Mouse (Mus musculus) midbrain, embryonic 11.5 days (tissue): ENCODE results near the gene Havcr1. TPM values are rescaled to one million over a fixed set of nuclear protein-coding genes. Genes with fewer than 3 reads are reported as not detected.
"Not testable (repeated sequence)": the region's sequence is repeated elsewhere in the genome, so short reads cannot be mapped to it uniquely, and the experiment has no call there.

Source experiments
- ATAC-seq: fragments of 200-750 bp; cut with Nextera tagmentation; 2 replicates; pipeline ENCODE4 v1.8.0; 2017; ENCODE audit warnings: moderate TSS enrichment, moderate library complexity; ENCODE audit not compliant: low FRiP score
- DNase-seq: peaks from one replicate; pipeline ENCODE4 v3.0.0; 2015; ENCODE audit warnings: low spot score; ENCODE audit errors: missing footprints
- H3K27ac ChIP-seq: fragments of 300-500 bp; sonication (generic); 2 replicates; pipeline ENCODE4 v1.5.1; 2014; ENCODE audit warnings: low read depth, low read length
- H3K27me3 ChIP-seq: fragments of 300-500 bp; sonication (generic); 2 replicates; pipeline ENCODE4 v1.6.1; 2014; ENCODE audit warnings: mild to moderate bottlenecking, low read length, moderate library complexity, mixed read lengths; ENCODE audit not compliant: control insufficient read depth, insufficient read depth
- H3K36me3 ChIP-seq: fragments of 300-500 bp; sonication (generic); 2 replicates; pipeline ENCODE4 v1.6.1; 2014; ENCODE audit warnings: mild to moderate bottlenecking, low read length, moderate library complexity, mixed read lengths; ENCODE audit not compliant: control insufficient read depth, insufficient read depth
- H3K4me1 ChIP-seq: fragments of 300-500 bp; sonication (generic); 2 replicates; pipeline ENCODE4 v1.6.1; 2014; ENCODE audit warnings: low read length; ENCODE audit not compliant: control insufficient read depth, insufficient read depth
- H3K4me2 ChIP-seq: fragments of 300-500 bp; sonication (generic); 2 replicates; pipeline ENCODE4 v1.6.1; 2014; ENCODE audit warnings: mild to moderate bottlenecking, moderate library complexity
- H3K4me3 ChIP-seq: fragments of 300-500 bp; sonication (generic); 2 replicates; pipeline ENCODE4 v1.5.1; 2014; ENCODE audit warnings: low read depth, low read length
- H3K9ac ChIP-seq: fragments of 300-500 bp; sonication (generic); 2 replicates; pipeline ENCODE4 v1.6.1; 2014; ENCODE audit warnings: low read length
- H3K9me3 ChIP-seq: fragments of 300-500 bp; sonication (generic); 2 replicates; pipeline ENCODE4 v1.6.1; 2016; ENCODE audit warnings: low read length; ENCODE audit not compliant: control insufficient read depth
- WGBS: fragments of 180-500 bp; shearing (Covaris S2); extraction: QIAGEN DNeasy Blood & Tissue Kit; methylation state at CpG from one replicate; pipeline ENCODE4 v1.1.7; 2014; 5-methylcytosine and 5-hydroxymethylcytosine counted together
- polyA plus RNA-seq: library from polyadenylated mRNA; unstranded; fragments of >200 nt; fragmentation: Nextera tagmentation; extraction: Ambion mirVana; gene quantifications from 2 replicates; pipeline ENCODE4 v1.2.1, GENCODE M21; 2014

Gene Havcr1
- polyA plus RNA-seq, 1 experiment from 2014 or later = not detected

DNA sequence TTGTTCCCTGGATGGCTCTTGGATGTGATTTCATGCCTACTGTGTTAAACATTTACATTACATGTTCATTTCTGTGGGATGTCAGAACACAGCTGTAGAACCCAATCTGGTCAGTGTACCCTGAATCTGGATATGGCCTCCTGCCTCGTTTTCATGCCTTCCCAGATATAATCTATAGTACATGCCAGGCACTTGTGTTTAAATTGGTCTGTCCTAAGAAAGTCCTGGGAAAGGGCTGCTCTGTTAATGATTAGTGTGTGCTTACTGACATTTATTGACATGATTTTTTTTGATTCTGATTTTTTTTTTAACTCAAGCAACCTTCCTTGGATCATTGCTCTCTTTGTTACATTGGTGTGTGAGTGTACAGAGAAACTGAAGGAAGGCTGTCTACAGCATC lies 263 bp upstream of the Havcr1 start:
- no peaks in the 10 kb centered on the region for H3K9me3 ChIP-seq
- no peak overlapping the region for H3K9ac ChIP-seq
- no peak overlapping the region for H3K4me2 ChIP-seq
- ATAC-seq (no peak), DNase-seq (no peak)
- no peak overlapping the region for H3K4me3 ChIP-seq
- WGBS = 76% methylated on average over 1 of the region's 1 CpGs
- H3K27me3 ChIP-seq = no peaks in the 10 kb centered on the region
- no peaks in the 10 kb centered on the region for H3K36me3 ChIP-seq
- no peak overlapping the region for H3K27ac ChIP-seq
- H3K4me1 ChIP-seq = no peaks in the 10 kb centered on the region

DNA sequence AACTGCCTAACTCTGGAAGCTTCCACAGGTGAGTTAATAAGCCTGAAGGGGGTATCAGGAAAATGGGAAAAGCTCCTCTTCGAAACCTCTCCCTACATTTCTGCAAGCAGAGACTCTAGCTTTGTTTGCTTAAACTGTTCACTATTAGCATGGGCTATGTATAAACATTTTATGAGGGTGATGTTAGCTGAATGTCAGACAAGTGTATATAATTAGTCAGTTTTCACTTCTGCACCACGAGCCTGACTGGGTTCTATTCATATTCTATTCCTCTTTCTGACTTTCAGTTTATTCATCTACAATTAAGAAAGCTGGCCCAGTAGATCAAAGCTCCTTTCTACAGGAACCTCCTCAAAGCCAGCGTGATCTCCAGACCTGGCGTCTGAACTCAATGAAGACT lies 4.6 kb downstream of the Havcr1 start:
- no peak overlapping the region for H3K4me2 ChIP-seq
- no peaks in the 10 kb centered on the region for H3K9me3 ChIP-seq
- H3K4me3 ChIP-seq = no peak overlapping the region
- DNase-seq = no peak
- WGBS = 91% methylated on average over 4 of the region's 4 CpGs
- H3K27ac ChIP-seq = no peak overlapping the region
- no peak for ATAC-seq
- no peak overlapping the region for H3K9ac ChIP-seq
- H3K4me1 ChIP-seq = no peaks in the 10 kb centered on the region
- no peaks in the 10 kb centered on the region for H3K36me3 ChIP-seq
- H3K27me3 ChIP-seq = no peaks in the 10 kb centered on the region

DNA sequence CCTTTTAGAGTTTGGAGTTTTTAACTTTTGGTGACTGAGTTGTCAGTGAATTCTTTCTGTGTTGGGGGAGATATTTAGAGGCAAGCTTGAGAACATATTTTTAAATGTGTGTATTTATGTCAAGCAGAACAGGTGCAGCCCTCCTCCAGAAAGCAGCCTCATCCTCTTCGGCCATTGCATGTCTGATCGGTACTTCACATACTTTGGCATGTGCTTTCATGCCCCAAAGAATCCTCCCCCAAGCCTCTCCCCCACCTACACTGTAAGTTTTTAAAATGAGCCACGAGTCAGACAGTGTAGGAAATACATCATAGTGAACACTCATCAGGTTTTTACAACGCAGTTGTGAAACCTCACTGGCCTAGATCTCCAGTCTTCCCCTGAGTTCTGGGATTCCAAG lies 6.0 kb downstream of the Havcr1 start:
- 83% methylated on average over 4 of the region's 4 CpGs for WGBS
- ATAC-seq (no peak), DNase-seq (no peak)
- Histone ChIP-seq H3K4me2 (no peak overlapping the region), H3K4me1 (no peaks in the 10 kb centered on the region), H3K36me3 (no peaks in the 10 kb centered on the region), H3K9me3 (no peaks in the 10 kb centered on the region), H3K9ac (no peak overlapping the region), H3K27me3 (no peaks in the 10 kb centered on the region), H3K27ac (no peak overlapping the region), H3K4me3 (no peak overlapping the region)

DNA sequence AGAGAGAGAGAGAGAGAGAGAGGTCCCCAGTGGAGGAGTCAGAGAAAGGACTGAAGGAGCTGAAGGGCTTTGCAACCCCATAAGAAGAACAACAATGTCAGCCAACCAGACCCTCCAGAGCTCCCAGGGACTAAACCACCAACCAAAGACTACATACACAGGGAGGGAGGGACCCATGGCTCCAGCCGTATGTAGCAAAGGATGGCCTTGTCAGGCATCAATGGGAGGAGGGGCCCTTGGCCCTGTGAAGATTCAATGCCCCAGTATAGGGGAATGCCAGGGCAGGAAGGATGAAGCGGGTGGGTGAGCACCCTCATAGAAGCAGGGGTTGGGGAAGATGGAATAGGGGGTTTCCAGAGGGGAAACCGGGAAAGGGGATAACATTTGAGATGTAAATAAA lies 6.8 kb downstream of the Havcr1 start:
- no peak overlapping the region for H3K4me3 ChIP-seq
- ATAC-seq (no peak), DNase-seq (no peak)
- no peak overlapping the region for H3K27ac ChIP-seq
- no peak overlapping the region for H3K9ac ChIP-seq
- no peaks in the 10 kb centered on the region for H3K27me3 ChIP-seq
- H3K9me3 ChIP-seq = no peaks in the 10 kb centered on the region
- H3K4me1 ChIP-seq = no peaks in the 10 kb centered on the region
- no peaks in the 10 kb centered on the region for H3K36me3 ChIP-seq
- WGBS = 75% methylated on average over 3 of the region's 3 CpGs
- no peak overlapping the region for H3K4me2 ChIP-seq

DNA sequence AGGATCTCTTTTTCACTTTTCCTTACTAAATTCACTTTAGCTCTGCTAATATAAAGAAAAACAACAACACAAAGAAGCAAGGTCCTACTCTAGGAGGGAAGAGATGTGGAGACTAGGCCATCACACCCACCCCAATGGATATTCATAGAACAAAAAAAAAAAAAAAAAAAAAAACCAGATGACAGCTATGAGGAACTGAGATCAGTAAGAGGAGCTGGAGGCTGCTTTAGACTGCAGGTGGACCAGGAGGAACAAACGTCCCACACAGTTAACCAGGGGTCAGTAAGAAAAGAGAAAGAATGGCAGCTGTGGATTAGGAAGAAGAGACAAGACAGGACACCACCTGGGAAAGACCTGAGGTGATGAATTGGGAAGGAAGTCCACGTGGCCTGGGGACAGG lies 13.1 kb downstream of the Havcr1 start:
- 62% methylated on average over 2 of the region's 2 CpGs for WGBS
- Histone ChIP-seq H3K4me3 (no peak overlapping the region), H3K9me3 (no peaks in the 10 kb centered on the region), H3K9ac (no peak overlapping the region), H3K36me3 (no peaks in the 10 kb centered on the region), H3K4me1 (no peaks in the 10 kb centered on the region), H3K4me2 (no peak overlapping the region), H3K27ac (no peak overlapping the region), H3K27me3 (no peaks in the 10 kb centered on the region)
- no peak for ATAC-seq
- DNase-seq = no peak

DNA sequence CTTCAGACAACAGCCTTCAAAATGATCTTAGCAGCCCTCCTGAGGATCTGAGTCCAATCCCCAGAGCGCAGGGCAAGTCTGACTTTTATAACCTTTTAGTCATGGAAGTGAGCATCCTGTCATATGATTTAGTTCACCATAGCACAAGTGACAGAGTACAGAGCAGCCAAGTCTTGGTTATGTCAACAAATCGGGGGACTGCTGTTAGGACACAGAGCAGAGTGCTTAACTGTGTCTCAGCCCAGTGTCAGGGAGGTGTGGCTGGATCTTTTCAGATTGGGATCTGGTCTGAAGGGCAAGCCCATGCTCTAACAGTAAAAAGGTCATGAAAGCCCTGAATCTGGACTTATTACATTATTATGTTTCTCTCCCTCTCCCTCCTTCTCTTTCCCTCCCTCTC lies 18.8 kb downstream of the Havcr1 start:
- no peaks in the 10 kb centered on the region for H3K9me3 ChIP-seq
- no peak overlapping the region for H3K4me3 ChIP-seq
- H3K27ac ChIP-seq = no peak overlapping the region
- ATAC-seq (no peak), DNase-seq (no peak)
- H3K4me1 ChIP-seq = no peaks in the 10 kb centered on the region
- WGBS = 85% methylated on average over 2 of the region's 2 CpGs
- no peaks in the 10 kb centered on the region for H3K27me3 ChIP-seq
- H3K4me2 ChIP-seq = no peak overlapping the region
- H3K36me3 ChIP-seq = no peaks in the 10 kb centered on the region
- H3K9ac ChIP-seq = no peak overlapping the region

DNA sequence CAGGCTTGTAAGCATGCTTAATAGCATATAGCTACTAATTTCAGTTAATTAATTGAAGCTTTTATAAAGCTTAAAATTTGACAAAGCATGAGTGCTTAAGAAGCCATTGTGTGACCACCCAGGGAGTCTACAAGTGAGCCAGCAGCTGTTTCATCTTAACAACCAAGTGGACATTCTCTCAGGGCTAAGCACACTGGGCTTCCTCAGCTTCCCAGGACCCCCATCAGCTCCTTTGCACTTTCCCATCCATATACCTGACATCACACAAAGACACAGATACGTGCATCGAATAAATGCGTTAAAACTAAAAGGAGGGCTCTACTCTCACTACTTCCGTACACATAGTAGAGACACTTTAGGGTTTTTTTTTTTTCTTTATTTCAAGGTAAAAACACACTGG lies 19.8 kb downstream of the Havcr1 start:
- ATAC-seq = no peak
- Histone ChIP-seq H3K4me1 (no peaks in the 10 kb centered on the region), H3K27ac (no peak overlapping the region), H3K4me3 (no peak overlapping the region), H3K9ac (no peak overlapping the region), H3K27me3 (no peaks in the 10 kb centered on the region), H3K4me2 (no peak overlapping the region), H3K9me3 (no peaks in the 10 kb centered on the region), H3K36me3 (no peaks in the 10 kb centered on the region)
- DNase-seq = no peak
- 66% methylated on average over 4 of the region's 4 CpGs for WGBS

DNA sequence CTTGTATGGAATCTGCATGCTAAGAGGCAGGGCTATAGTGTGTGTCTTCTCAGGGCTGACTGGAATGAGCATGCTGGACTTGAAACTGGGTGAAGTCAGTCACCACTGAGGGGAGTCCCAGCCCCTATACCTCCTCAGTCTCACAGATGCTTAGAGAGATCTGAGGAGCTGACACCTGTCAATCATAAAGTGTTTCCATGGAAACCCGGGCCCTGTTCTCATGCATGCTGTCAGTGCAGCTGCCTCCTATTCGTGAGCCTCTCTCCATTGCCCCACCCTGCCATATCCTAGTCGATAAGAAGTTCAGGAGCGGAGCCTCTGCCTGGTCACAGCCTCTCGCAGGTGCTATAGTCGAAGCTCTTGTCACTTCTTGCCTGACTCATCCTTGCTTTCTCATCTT lies 20.8 kb downstream of the Havcr1 start:
- H3K27me3 ChIP-seq, H3K9ac ChIP-seq, H3K27ac ChIP-seq, H3K4me1 ChIP-seq, H3K9me3 ChIP-seq, DNase-seq, H3K36me3 ChIP-seq, H3K4me2 ChIP-seq, H3K4me3 ChIP-seq: not testable (repeated sequence)
- 0 out of 2 replicates have a peak, but pooled peaks have one; percentile 50 for ATAC-seq
- 86% methylated on average over 6 of the region's 6 CpGs for WGBS

DNA sequence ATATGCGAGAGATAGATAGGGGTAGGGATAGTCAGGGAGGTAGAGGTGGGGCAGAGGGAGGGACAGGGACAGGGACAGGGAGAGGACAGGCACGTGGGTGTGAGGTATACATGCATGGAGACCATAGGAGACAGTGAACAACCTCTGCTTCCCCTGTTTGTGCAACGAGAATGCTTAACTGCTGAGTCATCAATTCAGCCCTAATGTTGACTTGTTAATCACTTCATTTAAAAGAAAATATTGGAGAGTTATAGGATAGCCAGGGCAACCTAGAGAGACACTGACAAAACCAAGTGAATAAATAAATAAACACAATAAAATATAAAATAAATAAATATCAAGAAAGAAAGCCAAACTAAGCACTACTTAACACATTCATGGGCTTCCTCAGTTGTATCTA lies 42.0 kb downstream of the Havcr1 start:
- Histone ChIP-seq H3K4me3 (no peak overlapping the region), H3K4me2 (no peak overlapping the region), H3K4me1 (no peaks in the 10 kb centered on the region), H3K27ac (no peak overlapping the region), H3K9ac (no peak overlapping the region), H3K9me3 (no peaks in the 10 kb centered on the region), H3K36me3 (no peaks in the 10 kb centered on the region), H3K27me3 (no peaks in the 10 kb centered on the region)
- ATAC-seq (no peak), DNase-seq (no peak)
- 81% methylated on average over 3 of the region's 3 CpGs for WGBS

DNA sequence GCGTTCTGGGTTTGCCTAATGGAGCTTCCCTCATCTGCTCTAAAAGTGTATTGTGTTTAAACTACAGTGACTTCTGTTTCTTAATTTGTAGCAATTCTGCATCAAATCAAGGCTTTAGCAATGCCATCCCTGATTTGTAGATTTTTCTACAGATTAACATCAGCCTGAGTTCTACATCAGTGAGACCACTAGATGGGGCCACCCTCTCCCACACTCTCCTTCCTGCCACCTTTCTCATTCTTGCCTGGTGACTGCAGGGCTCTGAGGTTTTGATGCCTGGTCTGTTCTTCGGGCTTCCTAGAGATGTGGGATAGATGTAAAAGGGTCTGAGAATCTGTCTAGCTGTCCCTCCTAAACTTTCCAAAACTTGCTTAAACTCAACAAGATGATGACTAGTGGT lies 44.9 kb downstream of the Havcr1 start:
- H3K9me3 ChIP-seq = no peaks in the 10 kb centered on the region
- H3K9ac ChIP-seq = no peak overlapping the region
- DNase-seq = no peak
- ATAC-seq = no peak
- H3K27me3 ChIP-seq = no peaks in the 10 kb centered on the region
- H3K36me3 ChIP-seq = no peaks in the 10 kb centered on the region
- WGBS = 87% methylated on average over 2 of the region's 2 CpGs
- H3K4me1 ChIP-seq = no peaks in the 10 kb centered on the region
- no peak overlapping the region for H3K27ac ChIP-seq
- no peak overlapping the region for H3K4me2 ChIP-seq
- no peak overlapping the region for H3K4me3 ChIP-seq
